Mouse (Mus musculus): Measurements from ENCODE around the gene Lig1. TPM values are rescaled to one million over a fixed set of nuclear protein-coding genes. Genes with fewer than 3 reads are reported as not detected.

Gene Lig1
- polyA plus RNA-seq (2015; fragmentation: Illumina TruSeq; extraction: RNeasy Lipid Tissue Mini Kit (QIAGEN cat#74804); ENCODE audit: insufficient read depth, low replicate concordance), result 37.2 TPM

DNA sequence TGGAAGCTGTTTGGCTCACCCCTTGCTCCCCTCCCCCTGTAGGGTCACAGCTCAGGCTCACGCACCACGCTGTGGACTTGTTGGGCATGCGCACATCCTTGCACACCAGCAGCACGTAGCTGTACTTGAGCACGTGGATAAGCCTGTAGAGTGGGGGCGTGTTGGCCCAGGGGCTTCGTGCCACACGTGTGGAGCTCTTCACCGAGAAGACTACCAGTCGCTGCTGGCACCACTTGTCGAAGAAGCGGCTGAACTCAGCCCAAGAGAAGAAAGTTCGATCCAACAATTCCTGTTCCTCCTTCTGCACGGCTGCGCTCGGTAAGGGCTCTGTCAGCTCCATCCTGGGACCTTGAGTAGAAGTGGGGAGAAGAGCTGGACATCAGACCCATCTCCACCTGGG is at the start of gene Lig1:
Gene Lig1 (plus strand): TSS at position 203 of the 400 bp plus-strand sequence.

DNA sequence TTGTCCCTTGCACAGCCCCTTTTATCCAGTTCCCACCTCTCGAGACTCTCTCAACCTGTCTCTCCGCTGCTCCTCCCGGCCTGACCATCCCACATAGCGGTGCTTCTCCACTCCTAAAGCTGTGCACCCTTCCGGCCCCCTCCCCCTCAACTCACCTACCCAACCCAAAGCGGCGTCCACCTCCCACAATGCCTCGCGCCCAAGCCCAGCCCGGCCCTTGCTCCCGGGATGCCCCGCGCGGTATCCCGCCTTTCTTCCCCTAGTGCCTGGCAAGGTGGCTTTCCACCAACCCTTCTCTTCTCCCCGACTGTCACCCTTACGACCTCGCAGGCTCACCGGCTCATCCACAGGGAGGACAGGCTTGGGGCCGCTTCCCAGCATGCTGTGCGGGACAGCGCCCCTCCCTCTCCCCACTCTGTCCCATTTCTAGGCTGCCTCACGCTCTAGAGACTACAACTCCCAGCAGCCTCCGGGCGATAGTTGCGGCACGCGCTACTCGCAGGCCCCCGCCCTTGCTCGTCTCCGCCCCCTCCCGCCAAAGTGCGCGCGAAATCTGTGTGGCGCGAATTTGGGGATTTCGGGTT is 1.3 kb downstream of the Lig1 start, which contains the start of gene Zswim9:
Gene Zswim9 (minus strand): TSS at position 414 of the 584 bp plus-strand sequence.

DNA sequence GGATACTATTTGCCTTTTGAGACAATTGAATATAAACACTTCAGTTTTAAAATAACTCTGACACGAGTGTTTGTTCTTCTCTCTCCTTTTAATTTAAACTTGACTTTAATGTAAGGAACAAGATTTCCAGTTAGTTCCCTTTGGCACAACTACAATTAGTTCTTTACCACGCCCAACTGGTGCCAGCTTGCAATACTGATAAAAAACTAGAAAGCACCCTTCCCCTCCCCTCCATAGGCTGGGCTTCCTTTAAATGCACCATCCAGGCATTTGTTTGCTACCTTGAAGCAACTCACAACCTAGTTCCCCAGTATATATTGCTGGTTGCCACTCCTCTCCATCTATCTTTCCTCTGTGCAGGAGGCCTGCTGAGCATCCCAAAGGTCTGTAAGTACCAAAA is 47.2 kb downstream of the Lig1 start, which contains the start of gene Pla2g4c:
Gene Pla2g4c (plus strand): TSS at position 340 of the 400 bp plus-strand sequence.

Other genes starting within 250 kb of the Lig1 start
- gene Chmp2a, start 242.5 kb upstream of the Lig1 start, polyA plus RNA-seq (2015; fragmentation: Illumina TruSeq; extraction: RNeasy Lipid Tissue Mini Kit (QIAGEN cat#74804); ENCODE audit: insufficient read depth, low replicate concordance), result 153 TPM
- gene Ube2m, start 239.0 kb upstream of the Lig1 start, polyA plus RNA-seq (2015; fragmentation: Illumina TruSeq; extraction: RNeasy Lipid Tissue Mini Kit (QIAGEN cat#74804); ENCODE audit: insufficient read depth, low replicate concordance), result 112 TPM
- 0.65 TPM for gene Mzf1, start 222.5 kb upstream of the Lig1 start, polyA plus RNA-seq (2015; fragmentation: Illumina TruSeq; extraction: RNeasy Lipid Tissue Mini Kit (QIAGEN cat#74804); ENCODE audit: insufficient read depth, low replicate concordance)
- gene Vmn1r85, start 182.1 kb upstream of the Lig1 start, polyA plus RNA-seq (2015; fragmentation: Illumina TruSeq; extraction: RNeasy Lipid Tissue Mini Kit (QIAGEN cat#74804); ENCODE audit: insufficient read depth, low replicate concordance), result not detected
- gene Vmn1r86, start 157.4 kb upstream of the Lig1 start, polyA plus RNA-seq (2015; fragmentation: Illumina TruSeq; extraction: RNeasy Lipid Tissue Mini Kit (QIAGEN cat#74804); ENCODE audit: insufficient read depth, low replicate concordance), result not detected
- gene Vmn1r87, start 137.1 kb upstream of the Lig1 start, polyA plus RNA-seq (2015; fragmentation: Illumina TruSeq; extraction: RNeasy Lipid Tissue Mini Kit (QIAGEN cat#74804); ENCODE audit: insufficient read depth, low replicate concordance), result not detected
- gene Vmn1r88, start 117.7 kb upstream of the Lig1 start, polyA plus RNA-seq (2015; fragmentation: Illumina TruSeq; extraction: RNeasy Lipid Tissue Mini Kit (QIAGEN cat#74804); ENCODE audit: insufficient read depth, low replicate concordance), result not detected
- not detected for gene Vmn1r89, start 64.3 kb upstream of the Lig1 start, polyA plus RNA-seq (2015; fragmentation: Illumina TruSeq; extraction: RNeasy Lipid Tissue Mini Kit (QIAGEN cat#74804); ENCODE audit: insufficient read depth, low replicate concordance)
- 7.2 TPM for gene Zswim9, start 1.4 kb downstream of the Lig1 start, polyA plus RNA-seq (2015; fragmentation: Illumina TruSeq; extraction: RNeasy Lipid Tissue Mini Kit (QIAGEN cat#74804); ENCODE audit: insufficient read depth, low replicate concordance)
- 1.7 TPM for gene Pla2g4c, start 47.4 kb downstream of the Lig1 start, polyA plus RNA-seq (2015; fragmentation: Illumina TruSeq; extraction: RNeasy Lipid Tissue Mini Kit (QIAGEN cat#74804); ENCODE audit: insufficient read depth, low replicate concordance)
- gene Cabp5, start 120.8 kb downstream of the Lig1 start, polyA plus RNA-seq (2015; fragmentation: Illumina TruSeq; extraction: RNeasy Lipid Tissue Mini Kit (QIAGEN cat#74804); ENCODE audit: insufficient read depth, low replicate concordance), result not detected
- gene Bsph1, start 173.6 kb downstream of the Lig1 start, polyA plus RNA-seq (2015; fragmentation: Illumina TruSeq; extraction: RNeasy Lipid Tissue Mini Kit (QIAGEN cat#74804); ENCODE audit: insufficient read depth, low replicate concordance), result not detected

Measured in spleen, adult 10 weeks (tissue).